Mouse (Mus musculus) layer of hippocampus, postnatal 36 days (tissue): ENCODE results near the gene Pdap1. TPM values are rescaled to one million over a fixed set of nuclear protein-coding genes. Genes with fewer than 3 reads are reported as not detected.
"Not testable (repeated sequence)": the region's sequence is repeated elsewhere in the genome, so short reads cannot be mapped to it uniquely, and the experiment has no call there.

ENCODE experiments used
- DNase-seq, 2 experiments: peaks; one replicate each; pipeline ENCODE4 v3.0.0; 2022
- total RNA-seq, 2 experiments: library from RNA; stranded (reverse); gene quantifications; 2 replicates each; pipeline ENCODE4 v1.2.3; 2021

The Pdap1 gene
- total RNA-seq, 2 experiments from 2014 or later = 88.8 to 94.5 TPM

DNA sequence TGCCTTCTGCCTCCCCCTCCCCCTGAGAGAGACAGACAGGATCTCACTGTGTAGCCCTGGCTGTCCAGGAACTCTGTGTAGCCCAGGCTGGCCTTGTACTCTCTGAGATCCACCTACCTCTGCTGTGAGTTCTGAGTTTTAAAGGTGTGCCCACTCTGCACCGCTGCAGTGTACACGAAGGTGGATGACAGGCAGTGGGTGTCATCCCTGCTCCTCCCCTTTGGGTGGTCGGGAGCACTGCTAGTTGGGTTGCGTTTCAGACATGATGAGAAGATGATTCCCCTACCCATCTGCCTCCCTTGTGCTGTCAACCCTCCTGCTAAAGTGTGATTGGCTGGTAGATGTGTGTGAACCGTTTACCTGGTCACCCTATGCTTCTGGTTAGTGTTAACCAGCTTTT, 21.6 kb downstream of the Pdap1 start:
- DNase-seq = no peak

DNA sequence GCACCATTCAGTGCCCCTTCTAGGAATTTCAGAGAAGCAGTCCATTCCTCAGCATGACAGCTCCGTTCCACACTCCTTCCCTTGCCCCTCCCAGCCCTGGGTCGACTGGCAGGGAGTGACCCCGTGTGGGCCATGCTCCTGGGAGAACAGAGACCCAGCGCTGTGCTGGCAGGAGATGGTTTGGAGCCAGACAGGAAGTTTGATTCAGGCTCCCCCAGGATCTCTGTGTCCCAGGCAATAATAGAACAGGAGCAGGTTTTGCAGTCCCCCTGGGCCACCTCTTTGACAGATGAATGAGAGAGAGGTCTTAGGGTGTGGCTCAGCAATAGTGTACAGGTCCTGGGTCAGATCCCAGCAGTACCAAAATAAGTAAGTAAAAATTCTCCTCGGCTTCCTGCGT, 22.0 kb downstream of the Pdap1 start:
- DNase-seq = no peak

DNA sequence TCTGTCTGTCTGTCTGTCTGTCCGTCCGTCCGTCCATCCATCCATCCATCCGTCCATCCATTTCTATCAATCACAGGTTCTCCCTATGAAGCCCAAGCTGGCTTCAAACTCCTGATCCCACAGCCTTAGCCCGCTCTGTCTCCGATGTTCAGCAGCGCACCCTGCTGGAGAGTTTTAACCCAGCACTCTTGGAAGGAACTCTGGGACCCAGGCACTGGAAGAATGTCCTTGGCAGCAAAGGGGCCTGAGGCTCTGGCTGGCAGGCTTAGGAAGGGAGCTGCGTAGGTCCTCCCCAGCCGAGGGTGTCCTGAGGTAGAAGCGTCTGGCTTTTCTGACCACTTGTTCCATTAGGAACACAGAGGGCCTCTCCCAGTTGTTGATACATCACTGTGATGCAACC, 23.1 kb downstream of the Pdap1 start:
- no peak for DNase-seq

DNA sequence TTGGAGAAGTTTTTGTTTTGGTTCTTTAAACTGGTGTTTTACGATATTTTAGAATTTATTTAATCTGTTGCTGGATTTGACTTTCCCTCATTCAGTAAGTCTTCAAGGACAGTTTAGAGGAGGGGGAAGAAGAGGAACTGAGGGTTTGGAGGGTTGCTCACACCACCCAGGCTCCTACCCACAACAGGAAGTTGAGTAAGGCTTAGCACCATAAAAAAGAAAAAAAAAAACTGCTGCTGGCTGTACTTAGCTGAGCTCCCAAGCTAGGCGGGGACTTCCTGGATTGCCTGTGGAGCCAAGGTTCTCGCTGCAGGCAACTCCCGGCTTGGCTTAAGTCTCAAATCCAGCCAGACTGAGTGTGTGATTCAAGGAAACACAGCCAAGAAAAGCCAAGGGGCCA, 23.7 kb downstream of the Pdap1 start:
- no peak for DNase-seq

DNA sequence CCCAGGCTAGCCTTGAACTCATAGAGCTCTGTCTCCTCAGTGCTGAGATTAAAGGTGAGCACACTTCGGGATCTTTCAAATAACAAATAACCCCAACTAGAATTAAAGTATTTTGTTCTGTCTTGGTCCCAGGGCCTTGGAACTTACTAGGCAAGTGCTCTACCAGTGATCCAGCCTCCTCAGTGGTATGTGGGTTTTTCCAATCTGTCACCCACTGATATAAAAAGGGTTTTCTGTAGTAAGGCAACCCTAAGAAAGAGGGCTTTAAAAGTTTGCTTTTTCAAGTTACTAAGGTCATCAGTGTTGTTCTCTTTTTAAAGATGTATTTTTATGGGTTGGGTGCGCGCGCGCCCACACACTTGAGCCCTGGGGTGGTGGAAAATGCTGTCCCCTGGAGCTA, 24.3 kb downstream of the Pdap1 start:
- no peak for DNase-seq

DNA sequence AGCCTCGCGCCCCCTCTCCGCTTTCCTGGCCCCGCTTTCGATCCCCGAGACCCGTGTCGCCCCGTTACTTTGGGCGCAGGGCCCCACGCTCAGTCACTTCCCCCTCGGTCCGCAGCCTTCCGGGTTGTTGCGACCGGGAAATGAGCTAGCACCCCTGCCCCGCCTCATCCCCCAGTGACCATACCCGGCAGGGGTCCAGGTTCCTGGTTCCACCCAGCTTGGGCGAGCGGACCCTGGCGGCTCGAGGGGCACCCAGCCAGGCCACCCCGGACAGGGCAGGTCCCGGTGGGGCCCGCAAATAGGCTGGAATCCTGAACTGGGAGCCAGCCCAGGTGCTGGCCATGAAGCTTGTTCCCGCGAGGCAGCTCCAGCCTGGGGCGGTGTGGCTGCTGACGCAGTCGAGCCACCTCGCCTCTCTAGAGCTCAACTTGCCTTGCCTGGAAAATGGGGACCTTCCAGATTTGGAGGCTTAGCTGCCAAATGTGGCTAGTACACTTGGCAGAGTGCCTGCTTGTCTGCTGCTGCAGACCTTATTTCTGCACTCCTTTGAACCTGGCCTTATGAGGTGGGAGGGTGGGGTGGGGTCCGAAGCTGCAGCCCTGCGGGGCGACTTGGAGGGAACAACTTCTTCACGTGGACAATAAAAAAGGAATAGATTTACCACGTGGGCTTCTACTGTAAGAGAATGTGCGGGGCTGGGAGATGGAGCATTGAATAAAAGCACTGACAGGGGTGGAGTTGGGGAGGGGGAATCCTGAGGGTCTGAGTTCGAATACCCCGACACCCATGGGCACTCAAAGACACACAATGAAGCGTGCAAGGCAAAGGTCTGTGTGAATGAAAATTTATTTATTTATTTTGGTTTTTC, 25.2 kb downstream of the Pdap1 start:
- no peak for DNase-seq

DNA sequence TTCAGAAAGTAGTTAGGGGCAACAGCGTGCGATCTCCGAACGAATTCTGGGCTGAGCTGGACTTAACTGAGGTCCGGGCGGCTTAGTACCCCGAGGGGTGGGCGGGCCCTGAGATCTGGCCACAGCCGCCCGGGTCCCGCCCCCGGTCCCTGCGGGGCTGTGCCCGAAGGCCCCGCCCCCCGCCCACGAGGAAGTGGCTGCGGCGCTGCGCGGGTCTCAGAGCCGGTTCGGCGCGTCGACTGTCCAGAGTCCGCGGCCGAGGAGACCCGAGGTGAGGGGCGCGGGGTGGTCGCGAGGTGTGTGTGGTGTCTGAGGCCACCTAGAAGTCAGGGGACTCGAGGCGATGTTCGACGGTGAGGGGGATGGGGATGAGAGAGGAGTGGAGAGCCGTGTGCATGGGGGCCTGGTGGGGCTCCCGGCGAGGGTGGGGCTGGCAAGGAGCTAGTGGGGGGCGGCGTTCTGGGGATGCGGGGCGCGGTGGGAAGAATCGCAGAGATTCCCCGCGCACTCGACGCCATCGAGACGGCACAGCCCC, 25.9 kb downstream of the Pdap1 start, which contains the start of gene Arpc1b:
Arpc1b (plus strand) TSS at position 145 of the 535 bp plus-strand sequence.
- no peak for DNase-seq

DNA sequence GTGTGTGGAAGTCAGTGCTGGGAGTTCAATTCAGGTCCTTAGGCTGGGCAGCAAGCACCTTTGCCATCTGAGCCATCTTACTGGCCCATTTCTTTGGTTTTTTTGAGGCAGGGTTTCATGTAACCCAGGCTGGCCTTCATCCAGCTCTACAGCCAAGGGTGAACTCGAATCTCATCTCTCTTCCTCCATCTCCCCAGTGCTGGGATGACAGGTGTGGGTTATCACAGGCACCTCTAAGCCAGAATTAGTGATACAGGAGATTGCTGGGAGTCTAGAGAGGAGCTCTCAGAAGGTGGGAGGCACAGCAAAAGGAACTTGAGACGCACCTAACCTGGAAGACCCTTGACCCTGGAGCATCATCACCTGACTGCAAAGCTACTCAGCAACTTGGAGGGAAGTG, 26.6 kb downstream of the Pdap1 start:
- no peak for DNase-seq

DNA sequence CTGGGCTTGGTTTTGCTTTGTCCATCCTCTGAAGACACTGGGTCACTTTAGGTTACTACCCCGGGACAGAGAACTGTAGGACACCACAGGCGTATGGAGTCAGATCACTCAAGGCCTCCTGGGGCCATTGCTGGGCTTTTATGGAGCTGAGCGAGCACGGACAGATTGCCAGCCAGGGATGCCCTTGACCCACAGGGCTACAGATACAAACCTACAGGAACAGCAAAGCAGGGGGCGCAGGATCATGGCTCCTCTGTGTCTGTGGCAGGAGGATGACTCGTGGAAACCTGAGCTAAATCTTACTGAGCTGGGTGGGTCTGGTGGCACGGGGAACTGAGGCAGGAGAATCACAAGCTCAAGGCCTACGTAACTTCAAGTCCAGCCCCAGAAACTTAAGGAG, 27.5 kb downstream of the Pdap1 start:
- DNase-seq = no peak

DNA sequence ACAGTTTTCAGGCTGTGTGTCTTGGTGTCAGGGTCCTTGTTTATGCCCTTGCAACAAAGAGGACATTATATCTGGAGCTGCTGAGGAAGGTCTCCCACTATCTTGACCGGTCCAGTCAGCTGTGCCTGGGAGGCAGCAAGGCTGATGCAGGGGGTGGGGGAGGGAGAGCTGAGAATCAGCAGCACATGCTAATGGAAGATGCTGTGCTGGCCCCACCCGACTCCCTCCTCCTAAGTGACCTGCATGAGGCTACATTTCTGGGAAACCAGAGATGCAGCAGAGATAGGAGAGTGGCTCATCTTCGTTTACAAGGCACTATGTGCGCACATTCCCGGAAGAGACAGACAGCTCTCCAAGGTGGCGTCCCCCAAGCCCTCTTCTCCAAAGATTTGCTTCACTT, 29.6 kb downstream of the Pdap1 start:
- no peak for DNase-seq

DNA sequence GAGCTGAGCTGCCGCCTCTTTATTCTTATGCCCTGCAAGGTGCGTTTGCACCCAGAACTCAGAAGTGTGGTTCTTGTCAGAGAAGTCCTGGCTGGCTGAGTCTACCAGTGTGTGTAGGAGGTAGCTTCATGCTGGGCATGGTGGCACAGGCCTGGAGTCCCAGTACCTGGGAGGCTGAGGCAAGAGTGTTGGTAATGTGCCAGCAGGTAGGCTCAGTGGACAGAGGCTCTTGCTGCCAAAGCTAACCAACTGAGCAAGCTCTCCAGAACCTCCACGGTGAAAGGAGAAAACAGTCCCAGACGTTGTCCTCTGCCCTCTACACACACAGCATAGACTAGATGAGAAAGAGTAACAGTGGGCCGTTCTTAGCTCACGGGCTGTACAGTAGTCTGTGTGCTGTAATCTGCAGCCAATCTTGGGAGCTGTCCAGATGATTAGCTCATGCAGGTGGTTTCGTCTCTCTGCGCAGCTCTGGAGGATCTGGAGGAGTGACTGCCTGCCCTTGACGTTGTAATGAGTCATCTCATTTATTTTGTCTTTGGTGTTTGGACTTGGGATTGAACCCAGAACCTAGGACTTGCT, 34.3 kb downstream of the Pdap1 start:
- DNase-seq = no peak

DNA sequence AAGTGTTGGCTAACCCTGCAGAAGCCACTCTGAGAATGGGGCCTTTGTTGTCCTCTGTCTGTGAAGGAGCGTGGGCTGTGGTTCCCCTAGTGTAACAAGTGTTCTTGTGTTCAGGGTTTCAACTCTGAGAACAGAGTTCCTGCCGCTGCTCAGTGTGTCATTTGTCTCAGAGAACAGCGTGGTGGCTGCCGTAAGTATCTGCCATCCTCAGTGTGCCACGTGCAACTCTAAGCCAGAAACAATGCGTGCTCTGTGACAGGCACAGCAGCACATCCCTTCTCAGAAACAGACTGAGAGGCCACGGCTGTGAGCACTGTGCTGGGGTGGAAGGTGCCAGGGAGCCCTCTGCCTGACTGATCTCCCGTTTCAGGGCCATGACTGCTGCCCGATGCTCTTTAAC, 35.7 kb downstream of the Pdap1 start:
- DNase-seq = peak; percentile 34 to 51

DNA sequence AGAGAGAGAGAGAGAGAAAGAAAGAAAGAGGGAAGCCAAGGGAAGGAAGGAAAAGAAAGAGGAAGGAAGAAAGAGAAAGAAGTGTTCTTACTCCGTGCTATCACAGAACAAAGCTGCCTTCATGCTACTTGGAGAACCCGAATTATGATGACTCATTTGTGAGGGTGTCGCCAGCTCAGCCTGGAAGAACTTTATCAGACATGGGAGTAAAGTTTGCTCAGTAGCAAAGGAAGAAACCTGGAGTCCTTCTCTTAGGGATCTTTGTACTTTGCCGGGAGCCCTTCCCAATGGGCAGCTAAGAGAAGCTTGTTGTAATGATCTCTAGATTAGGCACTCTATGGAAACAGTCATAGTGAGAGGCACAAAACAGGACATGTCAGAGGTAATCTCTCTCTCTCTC, 37.3 kb downstream of the Pdap1 start:
- no peak for DNase-seq

DNA sequence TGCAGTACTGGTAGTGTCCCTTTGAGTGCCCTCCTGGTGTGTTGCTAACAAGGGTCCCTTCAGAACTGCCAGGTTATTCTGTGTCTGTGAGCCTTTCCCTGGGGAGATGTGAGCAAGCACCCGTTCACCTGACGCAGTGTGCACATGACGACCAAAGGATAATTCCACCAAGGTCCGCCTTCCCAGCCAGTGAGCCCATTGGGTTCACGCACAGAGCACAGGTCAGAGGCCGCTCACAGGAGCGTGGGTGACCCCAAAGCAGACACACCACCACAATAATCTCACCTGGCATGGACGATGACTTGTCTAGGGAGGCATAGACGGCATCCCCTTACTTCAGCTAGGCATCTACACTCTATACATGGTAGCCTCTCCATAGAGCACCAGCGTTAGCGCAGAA, 38.6 kb downstream of the Pdap1 start:
- not testable (repeated sequence) for DNase-seq

DNA sequence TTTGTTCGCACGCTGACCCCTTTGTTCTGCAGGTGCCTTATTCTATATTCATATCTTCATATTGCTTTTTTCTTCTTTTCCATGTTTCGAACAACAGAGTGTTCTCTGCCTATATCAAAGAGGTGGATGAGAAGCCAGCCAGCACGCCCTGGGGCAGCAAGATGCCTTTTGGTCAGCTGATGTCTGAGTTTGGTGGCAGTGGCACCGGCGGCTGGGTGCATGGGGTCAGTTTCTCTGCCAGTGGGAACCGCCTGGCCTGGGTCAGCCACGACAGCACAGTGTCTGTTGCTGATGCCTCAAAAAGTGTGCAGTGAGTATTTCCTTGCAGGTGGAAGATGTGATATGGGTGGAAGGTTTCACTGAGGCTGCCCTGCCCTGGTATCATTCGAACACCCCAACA, 39.1 kb downstream of the Pdap1 start:
- no peak for DNase-seq

DNA sequence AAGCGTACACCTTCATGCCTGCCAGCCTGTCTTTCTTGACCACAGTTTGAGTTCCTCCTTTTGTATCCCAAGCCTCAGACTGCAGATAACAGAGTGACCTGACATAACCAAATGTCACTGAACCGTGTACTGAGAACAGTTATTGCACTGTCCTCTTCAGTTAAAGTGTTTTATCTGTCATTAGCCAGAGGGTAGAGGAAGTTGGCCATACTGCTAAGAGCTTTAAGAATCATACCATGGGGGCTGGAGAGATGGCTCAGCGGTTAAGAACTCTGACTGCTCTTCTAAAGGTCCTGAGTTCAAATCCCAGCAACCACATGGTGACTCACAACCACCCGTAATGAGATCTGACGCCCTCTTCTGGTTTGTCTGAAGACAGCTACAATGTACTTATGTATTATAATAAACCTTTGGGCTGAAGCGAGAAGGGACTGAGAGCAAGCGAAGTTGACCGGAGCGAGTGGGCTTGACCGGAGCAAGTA, 41.7 kb downstream of the Pdap1 start:
- DNase-seq = no peak

DNA sequence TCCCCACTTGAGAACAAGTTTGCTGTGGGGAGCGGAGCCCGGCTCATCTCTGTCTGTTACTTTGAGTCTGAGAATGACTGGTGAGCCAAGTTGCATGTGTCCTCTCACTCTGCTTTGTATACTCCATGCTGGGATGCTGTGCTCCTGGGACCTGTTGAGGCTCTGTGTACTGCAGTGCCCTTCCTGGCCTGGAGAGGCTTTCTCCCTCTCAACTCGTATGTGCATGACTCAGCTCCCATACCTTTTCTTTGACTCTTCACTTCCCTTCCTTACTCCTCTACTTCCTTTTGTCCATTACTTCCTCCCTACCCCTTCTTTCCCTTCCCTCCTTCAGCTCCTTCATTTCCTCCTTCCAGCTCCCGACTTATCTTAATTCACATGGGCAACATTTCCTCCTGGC, 43.8 kb downstream of the Pdap1 start:
- DNase-seq = no peak

DNA sequence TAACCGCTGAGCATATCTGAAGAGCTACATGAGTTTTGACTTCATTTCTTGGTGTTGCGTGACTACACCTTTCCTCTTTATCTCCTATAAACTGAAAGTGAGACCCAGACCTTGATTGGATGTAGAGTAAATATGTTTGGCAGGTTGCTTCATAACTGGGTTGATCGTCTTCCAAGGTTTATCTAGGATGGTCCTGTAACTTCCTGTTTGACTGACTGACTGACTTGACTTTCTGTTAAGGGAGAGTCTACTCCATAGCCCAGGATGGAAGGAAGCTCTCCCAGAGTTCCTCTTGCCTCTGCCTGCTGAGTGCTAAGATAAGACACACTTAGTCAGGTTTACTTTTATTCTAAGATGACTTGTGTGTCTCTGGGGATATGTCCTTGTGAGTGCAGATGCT, 50.2 kb downstream of the Pdap1 start:
- DNase-seq = no peak

DNA sequence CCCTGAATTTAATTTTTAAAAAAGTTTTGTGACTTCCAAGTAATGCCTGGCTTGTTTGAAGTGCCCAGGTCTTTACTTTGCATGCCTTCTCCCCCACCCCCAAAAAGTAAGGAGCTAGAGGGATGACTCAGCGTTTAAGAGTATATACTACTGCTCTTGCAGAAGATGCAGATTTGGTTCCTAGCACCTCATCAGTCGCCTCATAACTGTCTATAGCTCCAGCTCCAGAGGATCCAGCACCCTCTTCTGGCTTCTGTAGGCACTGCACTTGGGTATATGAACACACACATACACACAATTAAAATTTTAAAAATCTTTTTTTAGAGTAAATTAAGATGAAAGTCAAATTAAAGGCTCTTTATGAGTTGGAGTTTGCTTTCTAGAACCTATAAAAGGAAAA, 51.9 kb downstream of the Pdap1 start:
- no peak for DNase-seq

DNA sequence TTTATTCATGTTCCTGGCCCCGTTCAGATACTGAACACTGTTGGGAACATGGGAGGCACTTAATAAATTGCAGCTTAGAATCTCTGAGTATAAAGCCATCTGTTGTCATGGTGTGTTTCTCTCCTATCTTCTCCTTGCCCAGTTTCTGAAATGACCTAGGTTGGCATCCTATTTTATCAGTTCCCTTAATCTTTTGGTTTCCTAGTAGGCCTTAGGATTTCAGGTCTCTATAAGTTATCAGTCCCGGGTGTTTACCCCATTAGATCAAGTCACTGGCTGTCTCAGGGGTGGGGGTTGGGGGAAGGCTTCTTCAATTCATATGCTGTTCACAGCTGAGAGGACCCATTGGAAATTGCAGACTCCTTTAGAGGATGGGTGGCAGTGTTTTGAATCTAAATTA, 55.2 kb downstream of the Pdap1 start:
- DNase-seq = no peak

DNA sequence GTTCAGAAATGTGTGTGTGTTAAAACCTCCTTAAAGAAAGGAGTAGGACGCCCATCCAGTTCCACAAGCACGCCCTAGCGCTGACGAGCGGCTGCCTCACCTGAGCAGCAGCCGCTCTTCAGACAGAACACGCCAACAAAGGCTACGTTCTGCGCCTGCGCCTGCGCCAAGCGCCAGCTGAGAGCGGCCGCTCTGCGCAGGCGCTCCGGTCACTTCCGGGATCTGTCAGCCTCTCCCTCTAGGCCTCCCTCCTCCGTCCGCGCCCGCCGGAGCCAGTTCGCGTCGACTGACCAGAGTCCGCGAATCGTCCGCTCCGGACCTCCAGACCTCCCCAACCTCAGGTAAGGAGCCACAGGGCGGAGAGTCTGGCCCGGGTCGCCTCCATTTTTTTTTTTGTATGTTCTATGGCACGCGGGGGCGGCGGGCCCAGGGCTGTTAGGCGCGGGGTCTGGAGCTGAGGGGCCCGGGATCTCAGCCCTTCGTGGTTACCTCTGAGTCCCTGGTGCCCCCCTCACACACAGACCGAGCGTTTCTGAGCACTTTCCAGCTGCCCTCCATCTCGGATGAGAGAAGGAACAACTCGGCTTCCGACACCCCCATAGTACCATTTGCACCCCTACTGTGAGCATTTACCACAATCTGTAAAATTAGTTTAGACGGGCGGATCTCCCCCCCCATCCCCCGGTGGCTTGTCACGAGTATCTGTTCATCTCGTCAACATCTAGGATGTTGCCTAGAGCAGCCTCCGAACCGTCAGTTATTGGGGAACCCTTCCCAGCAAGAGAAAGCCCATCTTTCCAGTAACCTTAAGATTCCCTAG, 56.2 kb downstream of the Pdap1 start, which contains the start of the genes Arpc1a and Kpna7:
Arpc1a (plus strand) TSS at position 199 of the 820 bp plus-strand sequence.
Kpna7 (minus strand) TSS at position 399 of the 820 bp plus-strand sequence.
- peak; percentile 87 to 88 for DNase-seq

DNA sequence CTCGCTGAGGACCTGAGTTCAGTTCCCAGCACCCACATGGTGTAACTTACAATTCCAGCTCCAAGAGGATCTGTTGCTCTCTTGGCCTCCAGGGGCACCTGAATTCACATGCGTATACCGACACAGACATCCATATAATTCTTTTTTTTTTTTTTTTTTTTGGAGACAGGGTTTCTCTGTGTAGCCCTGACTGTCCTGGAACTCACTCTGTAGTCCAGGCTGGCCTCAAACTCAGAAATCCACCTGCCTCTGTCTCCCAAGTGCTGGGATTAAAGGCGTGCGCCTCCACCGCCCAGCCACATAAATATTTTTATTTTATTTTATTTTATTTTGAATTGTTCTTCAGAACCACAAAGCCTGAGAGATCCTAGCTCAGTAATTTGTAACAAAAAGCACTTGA, 56.8 kb downstream of the Pdap1 start:
- not testable (repeated sequence) for DNase-seq
